16 mouse cellular contexts compared by ENCODE assay signal in genomic region chr1:84217777-84218176, GRCm38 (mm10).
DNase-seq lines count a peak whose midpoint lies in the region; ATAC-seq and TF ChIP-seq lines count a peak whose summit lies in the region.
"Had no signal": no experiment of that assay in that cellular context is flagged by ENCODE, and none has a peak within 500 bp of the region (broad histone marks: within the 10 kb centered on the region; RNA-seq: fewer than 3 reads in every experiment).

No protein-coding gene starts in this region.

- H3K4me3 ChIP-seq in heart, embryonic 10.5 days, result no peak overlapping the region
- H3K4me3 ChIP-seq in cerebellum, adult 2 months (replicated peaks; ENCODE audit: insufficient read depth, low read depth, low read length), result no peak overlapping the region
- H3K4me3 ChIP-seq: embryonic facial prominence, embryonic 12.5 days; heart, embryonic 15.5 days; hindbrain, embryonic 12.5 days had no signal

- no peak overlapping the region for H3K27ac ChIP-seq in heart, embryonic 10.5 days
- no peak overlapping the region for H3K27ac ChIP-seq in cerebellum, adult 2 months (ENCODE audit: insufficient read depth, low read length)
- H3K27ac ChIP-seq: embryonic facial prominence, embryonic 12.5 days; heart, embryonic 15.5 days; hindbrain, embryonic 12.5 days had no signal

- DNase-seq in heart, adult 11 months, result peak; percentile 92
- no peak for DNase-seq in heart, embryonic 10.5 days (ENCODE audit: low spot score)
- peak; percentile 48 for DNase-seq in Muller cell, postnatal 12 days (ENCODE audit: inconsistent ontology term)
- peak; percentile 55 to 79 for DNase-seq in cerebellum, adult 2 months
- DNase-seq in liver, result no peak
- no peak for DNase-seq in spleen, postnatal 10 days (ENCODE audit: low spot score in 2 of 2)
- DNase-seq: adrenal gland, postnatal 10 days; kidney, postnatal 10 days; lung, adult 2 months; lung, postnatal 4 days had no signal

- no peak for TF ChIP-seq POLR2A in cerebellum, adult 2 months (IDR thresholded peaks at IDR 0.05; ENCODE audit: borderline replicate concordance, insufficient read depth, low read length)

- H3K27me3 ChIP-seq in heart, embryonic 10.5 days (ENCODE audit: insufficient read depth, poor library complexity, severe bottlenecking), result no peaks in the 10 kb centered on the region
- H3K27me3 ChIP-seq in cerebellum, adult 2 months (ENCODE audit: control insufficient read depth, insufficient read depth, low read length), result no peaks in the 10 kb centered on the region
- H3K27me3 ChIP-seq: embryonic facial prominence, embryonic 12.5 days; heart, embryonic 15.5 days; hindbrain, embryonic 12.5 days had no signal

- no peaks in the 10 kb centered on the region for H3K36me3 ChIP-seq in heart, embryonic 10.5 days
- H3K36me3 ChIP-seq: embryonic facial prominence, embryonic 12.5 days; heart, embryonic 15.5 days; hindbrain, embryonic 12.5 days had no signal

- H3K4me1 ChIP-seq in heart, embryonic 10.5 days, result no peaks in the 10 kb centered on the region
- peaks cover 8% of the 10 kb centered on the region for H3K4me1 ChIP-seq in cerebellum, adult 2 months (ENCODE audit: control insufficient read depth, insufficient read depth, low read length)
- H3K4me1 ChIP-seq: heart, embryonic 15.5 days had no signal

- ATAC-seq in granulocyte monocyte progenitor cell, adult 5-6 weeks (replicated peaks; ENCODE audit: poor library complexity, severe bottlenecking), result peak; percentile 62
- ATAC-seq in erythroid progenitor cell, adult 5-6 weeks (replicated peaks; ENCODE audit: low FRiP score, poor library complexity, severe bottlenecking), result no peak
- ATAC-seq: intestine, embryonic 16.5 days had no signal

- no peaks in the 10 kb centered on the region for H3K9me3 ChIP-seq in heart, embryonic 10.5 days
- H3K9me3 ChIP-seq: embryonic facial prominence, embryonic 12.5 days; heart, embryonic 15.5 days; hindbrain, embryonic 12.5 days had no signal

- TF ChIP-seq CTCF in cerebellum, adult 2 months (IDR thresholded peaks at IDR 0.05; ENCODE audit: borderline replicate concordance, insufficient read depth, low read depth, low read length), result no peak

- 13% methylated on average over 2 of the region's 2 CpGs for whole genome bisulfite sequencing in heart, embryonic 10.5 days
- WGBS in cerebellum, adult 2 months, result 3% methylated on average over 2 of the region's 2 CpGs

Comparison
In these comparisons a context has a peak if more than half of its experiments do, and no peak if none do; other contexts are left out.
1. DNase-seq: peak in heart, adult 11 months (single experiment), Muller cell, postnatal 12 days (single experiment) and cerebellum, adult 2 months (2 of 2); none in heart, embryonic 10.5 days (single experiment), liver (single experiment) and spleen, postnatal 10 days (0 of 2).